Mouse (Mus musculus) adrenal gland, postnatal 10 days (tissue): ENCODE measurements at regions not wholly inside any gene's neighbourhood (a gene's known extent, or its start where the extent isn't known, plus 50 kb on each side); places are given as distances from the start of the nearest gene placed in this dataset.

ENCODE experiments used
- DNase-seq: peaks from one replicate; pipeline ENCODE4 v3.0.0; 2021; ENCODE audit warnings: mixed read lengths

GRCm38 (mm10) chr12:25180289-25180688, 83.3 kb upstream of the Id2 start:
- no peak for DNase-seq

- no peak for DNase-seq
Observed at GRCm38 (mm10) chr12:25178491-25179115, 81.7 kb upstream of the Id2 start.

DNA sequence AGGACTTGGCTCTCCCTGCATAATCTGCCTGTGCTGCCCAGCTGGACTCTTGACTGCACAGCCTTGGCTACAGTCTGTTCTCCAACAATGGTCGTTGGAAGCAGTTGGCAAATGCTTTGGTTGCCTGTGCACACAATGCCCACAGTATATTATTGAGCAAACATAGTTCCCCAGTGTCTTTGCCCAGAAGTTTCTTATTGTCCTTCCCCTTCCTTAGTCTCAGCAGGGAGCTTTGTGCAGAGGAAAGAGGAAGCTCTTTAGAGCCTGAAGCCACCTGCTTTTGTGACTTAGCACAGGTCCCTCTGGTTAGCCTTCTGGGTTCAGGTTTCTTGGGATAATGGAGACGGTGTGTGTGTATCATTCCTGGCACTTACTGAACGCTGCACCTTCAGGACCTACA, 80.9 kb upstream of the Id2 start:
- no peak for DNase-seq

GRCm38 (mm10) chr12:25176565-25176964, 79.6 kb upstream of the Id2 start:
- DNase-seq: no peak

DNA sequence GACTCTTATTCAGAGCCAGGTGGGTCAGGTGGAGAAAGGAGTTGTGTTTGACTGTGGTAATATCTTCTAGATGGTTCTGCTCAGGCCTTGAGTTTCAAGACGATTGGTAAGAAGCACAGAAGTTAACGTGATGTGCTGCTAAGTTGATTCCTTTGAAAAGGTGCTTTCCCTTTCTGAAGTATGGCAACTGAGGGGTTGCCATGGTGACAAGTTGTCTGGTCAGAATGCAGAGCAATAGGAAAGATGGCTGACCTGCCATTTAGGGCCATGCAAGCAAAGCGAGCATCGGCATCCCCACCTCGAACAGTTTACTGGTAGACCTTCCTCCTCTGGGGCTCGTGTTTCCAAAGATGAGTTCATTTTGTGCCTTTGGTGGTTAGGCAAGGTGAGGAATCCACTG, 76.1 kb upstream of the Id2 start:
- DNase-seq: no peak

GRCm38 (mm10) chr12:25172450-25172849, 75.5 kb upstream of the Id2 start:
- DNase-seq: no peak

GRCm38 (mm10) chr12:25169611-25170010, 72.7 kb upstream of the Id2 start:
- DNase-seq: no peak

GRCm38 (mm10) chr12:25168213-25168545, 71.2 kb upstream of the Id2 start:
- DNase-seq: no peak

- no peak for DNase-seq
Observed at GRCm38 (mm10) chr12:25167504-25168212, 70.7 kb upstream of the Id2 start.

- no peak for DNase-seq
Observed at GRCm38 (mm10) chr12:25166525-25166924, 69.6 kb upstream of the Id2 start.

- peak; percentile 71 for DNase-seq
Observed at GRCm38 (mm10) chr12:25165650-25166049, 68.7 kb upstream of the Id2 start.

DNA sequence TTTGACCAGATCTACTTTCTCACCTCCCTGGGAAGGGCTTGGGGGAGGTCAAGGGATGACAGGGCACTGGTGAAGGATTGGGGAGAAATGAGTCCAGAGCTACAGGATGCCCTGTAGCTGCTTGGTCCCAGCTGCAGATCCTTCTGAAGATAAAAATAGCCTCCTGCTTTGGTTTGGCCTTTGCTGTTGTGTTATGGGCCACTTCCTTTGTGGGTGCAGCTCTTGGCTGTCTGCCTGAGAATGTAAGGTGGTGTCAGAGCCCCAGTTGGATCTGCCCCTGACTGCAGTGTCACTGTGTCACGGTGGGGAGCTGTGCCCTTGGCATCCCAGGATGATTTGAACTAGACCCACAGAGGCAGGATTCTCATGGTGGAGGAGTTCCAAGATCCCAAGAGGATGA, 67.8 kb upstream of the Id2 start:
- no peak for DNase-seq

- DNase-seq: peak; percentile 89
Observed at GRCm38 (mm10) chr12:25163541-25163940, 66.6 kb upstream of the Id2 start.

DNA sequence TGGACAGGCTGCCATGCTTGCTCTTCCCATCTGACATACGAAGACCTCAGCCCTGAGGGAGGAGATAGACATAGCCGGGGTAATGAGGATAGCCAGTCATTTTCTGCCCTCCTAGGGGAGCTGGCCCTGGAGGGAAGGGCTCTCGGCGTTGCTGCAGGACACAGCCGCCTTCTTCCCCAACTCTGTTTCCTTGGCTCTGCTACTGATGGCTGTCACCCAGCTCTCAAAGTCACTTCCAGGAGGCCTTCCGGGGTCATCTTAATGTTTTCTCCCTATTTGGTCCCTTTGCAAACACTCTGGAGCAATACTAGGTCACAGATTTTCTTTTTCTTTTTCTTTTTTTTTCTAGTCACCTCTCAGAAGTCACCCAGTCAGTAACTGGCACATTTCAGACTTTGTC, 65.9 kb upstream of the Id2 start:
- no peak for DNase-seq

- DNase-seq: no peak
Observed at GRCm38 (mm10) chr12:25161939-25162338, 65.0 kb upstream of the Id2 start.

DNA sequence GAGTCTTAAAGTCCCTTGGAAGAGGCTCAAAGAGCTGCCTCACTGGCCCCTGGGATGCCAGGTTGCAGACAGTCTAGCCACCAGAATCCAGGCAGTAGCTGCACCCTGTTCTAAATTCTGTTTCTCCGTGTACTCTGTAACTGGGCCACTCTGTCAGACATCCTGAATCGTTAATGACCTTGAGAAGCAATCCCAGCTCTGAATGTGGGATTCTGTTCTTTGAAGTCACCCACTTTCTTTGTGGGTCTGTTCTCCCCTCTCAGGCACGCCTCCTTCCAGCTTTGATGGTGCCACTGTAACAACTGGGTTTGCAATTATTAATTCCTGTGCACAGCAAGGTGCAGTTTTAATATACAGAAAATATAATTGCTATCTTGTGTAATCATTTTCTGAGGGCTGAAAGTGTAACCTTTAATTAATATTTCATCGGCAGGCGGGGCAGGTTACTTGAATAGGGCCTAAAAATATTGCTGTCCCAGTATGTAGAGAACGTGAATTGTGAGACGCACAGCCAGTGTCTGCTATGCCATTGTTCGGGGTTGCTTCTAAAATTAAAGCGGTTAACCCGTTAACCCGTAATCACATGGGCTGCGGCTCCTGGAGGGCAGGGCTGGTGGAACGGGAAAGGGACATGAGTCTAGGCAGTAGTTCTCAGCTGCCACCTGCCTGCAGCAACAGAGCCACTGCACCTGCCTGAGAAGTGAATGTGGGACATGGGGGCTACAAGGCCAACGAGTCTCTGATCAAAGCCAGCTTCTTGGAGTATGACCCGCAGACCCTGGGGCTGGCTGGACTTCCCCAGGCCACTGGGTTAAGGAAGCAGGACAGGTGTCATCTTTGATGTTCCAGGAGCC, 64.3 kb upstream of the Id2 start:
- DNase-seq: no peak

- peak; percentile 75 for DNase-seq
Observed at GRCm38 (mm10) chr12:25159091-25159490, 62.2 kb upstream of the Id2 start.

- DNase-seq: no peak
Observed at GRCm38 (mm10) chr12:25157238-25157637, 60.3 kb upstream of the Id2 start.

GRCm38 (mm10) chr12:25155396-25155795, 58.5 kb upstream of the Id2 start:
- no peak for DNase-seq

DNA sequence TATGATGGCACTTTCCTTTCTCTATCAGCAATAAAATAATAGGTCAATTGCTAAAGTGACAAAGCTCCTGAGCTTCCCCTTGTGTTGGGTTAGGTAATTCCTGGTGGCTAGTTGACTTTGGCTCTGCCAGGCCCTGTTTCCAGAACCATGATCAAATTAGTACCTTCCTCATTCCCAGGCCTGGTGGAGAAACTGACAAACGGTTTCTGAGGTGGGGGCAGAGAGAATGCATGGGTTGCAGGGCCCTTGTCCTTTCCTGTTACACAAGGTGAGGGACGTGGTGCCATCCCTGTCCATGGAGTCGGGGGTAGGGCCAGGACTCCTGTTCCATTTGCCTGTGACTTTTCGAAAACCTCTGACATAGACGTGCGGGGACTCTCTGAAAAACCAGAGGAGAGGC, 51.2 kb upstream of the Id2 start:
- no peak for DNase-seq
